Mouse (Mus musculus) hindbrain, embryonic 16.5 days (tissue): ENCODE measurements at regions not wholly inside any gene's neighbourhood (a gene's known extent, or its start where the extent isn't known, plus 50 kb on each side); places are given as distances from the start of the nearest gene placed in this dataset.

Source experiments
- ATAC-seq: fragments of 200-750 bp; cut with Nextera tagmentation; 2 replicates; pipeline ENCODE4 v1.8.0; 2017; ENCODE audit warnings: moderate TSS enrichment, moderate library complexity
- H3K27ac ChIP-seq: fragments of 300-500 bp; sonication (generic); 2 replicates; pipeline ENCODE4 v1.5.1; 2014; ENCODE audit warnings: low read depth, mild to moderate bottlenecking, control low read depth, low read length, moderate library complexity
- H3K27me3 ChIP-seq: fragments of 300-500 bp; sonication (generic); replicated peaks from 2 replicates; pipeline ENCODE4 v1.6.1; 2014; ENCODE audit warnings: low read length; ENCODE audit not compliant: control insufficient read depth, insufficient read depth
- H3K36me3 ChIP-seq: fragments of 300-500 bp; sonication (generic); 2 replicates; pipeline ENCODE4 v1.6.1; 2014; ENCODE audit warnings: mild to moderate bottlenecking, low read length, moderate library complexity, mixed read lengths; ENCODE audit not compliant: control insufficient read depth, insufficient read depth
- H3K4me1 ChIP-seq: fragments of 300-500 bp; sonication (generic); 2 replicates; pipeline ENCODE4 v1.6.1; 2014; ENCODE audit warnings: low read depth, low read length; ENCODE audit not compliant: control insufficient read depth, insufficient read depth
- H3K4me2 ChIP-seq: fragments of 300-500 bp; sonication (generic); 2 replicates; pipeline ENCODE4 v1.6.1; 2014; ENCODE audit warnings: mild to moderate bottlenecking, low read length, control low read depth, moderate library complexity
- H3K4me3 ChIP-seq: fragments of 300-500 bp; sonication (generic); 2 replicates; pipeline ENCODE4 v1.5.1; 2014; ENCODE audit warnings: mild to moderate bottlenecking, low read length, control low read depth, moderate library complexity
- H3K9ac ChIP-seq: fragments of 300-500 bp; sonication (generic); 2 replicates; pipeline ENCODE4 v1.6.1; 2014; ENCODE audit warnings: low read depth, mild to moderate bottlenecking, control low read depth, low read length, moderate library complexity
- H3K9me3 ChIP-seq: fragments of 300-500 bp; sonication (generic); 2 replicates; pipeline ENCODE4 v1.6.1; 2014; ENCODE audit warnings: mild to moderate bottlenecking, low read length, moderate library complexity; ENCODE audit not compliant: control insufficient read depth
- WGBS: fragments of 180-500 bp; shearing (Covaris S2); extraction: QIAGEN DNeasy Blood & Tissue Kit; methylation state at CpG from one replicate; pipeline ENCODE4 v1.1.7; 2014; 5-methylcytosine and 5-hydroxymethylcytosine counted together

- H3K36me3 ChIP-seq = no peaks in the 10 kb centered on the region
- no peak overlapping the region for H3K9ac ChIP-seq
- no peaks in the 10 kb centered on the region for H3K9me3 ChIP-seq
- ATAC-seq = peak; percentile 70
- H3K27ac ChIP-seq = no peak overlapping the region
- peaks cover 2% of the 10 kb centered on the region; the same call in 1 of the 2 replicates for H3K4me1 ChIP-seq
- 47% methylated on average over 14 of the region's 14 CpGs for WGBS
- H3K4me2 ChIP-seq = peak overlapping the region; percentile 31; the same call in 1 of the 2 replicates
- no peaks in the 10 kb centered on the region for H3K27me3 ChIP-seq
- no peak overlapping the region for H3K4me3 ChIP-seq
Measured at GRCm38 (mm10) chr8:66777115-66777877, 80.3 kb downstream of the Npy1r start.

GRCm38 (mm10) chr8:66779622-66780021 lies 80.4 kb upstream of the Naf1 start:
- no peaks in the 10 kb centered on the region for H3K27me3 ChIP-seq
- H3K4me2 ChIP-seq = no peak overlapping the region
- H3K4me1 ChIP-seq = peaks cover 2% of the 10 kb centered on the region; the same call in 1 of the 2 replicates
- no peak for ATAC-seq
- H3K4me3 ChIP-seq = no peak overlapping the region
- no peak overlapping the region for H3K9ac ChIP-seq
- no peak overlapping the region for H3K27ac ChIP-seq
- no peaks in the 10 kb centered on the region for H3K9me3 ChIP-seq
- no peaks in the 10 kb centered on the region for H3K36me3 ChIP-seq
- 84% methylated on average over 1 of the region's 1 CpGs for WGBS

DNA sequence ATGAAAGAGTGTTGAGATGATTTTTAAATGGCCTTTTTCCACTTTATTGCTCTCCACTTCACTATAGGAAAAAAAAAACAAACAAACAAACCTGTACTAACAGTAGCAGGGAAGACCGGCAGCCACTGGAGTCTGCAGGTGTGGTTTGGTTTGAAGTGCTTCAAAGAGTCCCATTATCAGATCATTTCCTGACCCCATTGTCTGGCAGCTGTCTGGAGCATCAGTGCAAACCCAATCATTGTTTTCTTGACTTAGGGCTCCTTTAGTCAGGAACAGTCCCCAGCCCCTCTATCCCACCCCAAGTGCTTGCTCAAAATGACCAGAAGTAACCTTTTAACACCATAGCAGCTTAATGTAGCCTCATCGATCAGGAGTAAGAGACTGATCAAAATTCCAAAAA lies 77.4 kb upstream of the Naf1 start:
- H3K9me3 ChIP-seq = no peaks in the 10 kb centered on the region
- no peaks in the 10 kb centered on the region for H3K36me3 ChIP-seq
- H3K4me1 ChIP-seq = no peaks in the 10 kb centered on the region
- H3K27me3 ChIP-seq = no peaks in the 10 kb centered on the region
- H3K4me2 ChIP-seq = no peak overlapping the region
- no peak overlapping the region for H3K4me3 ChIP-seq
- 81% methylated on average over 2 of the region's 2 CpGs for WGBS
- no peak overlapping the region for H3K9ac ChIP-seq
- no peak for ATAC-seq
- no peak overlapping the region for H3K27ac ChIP-seq

DNA sequence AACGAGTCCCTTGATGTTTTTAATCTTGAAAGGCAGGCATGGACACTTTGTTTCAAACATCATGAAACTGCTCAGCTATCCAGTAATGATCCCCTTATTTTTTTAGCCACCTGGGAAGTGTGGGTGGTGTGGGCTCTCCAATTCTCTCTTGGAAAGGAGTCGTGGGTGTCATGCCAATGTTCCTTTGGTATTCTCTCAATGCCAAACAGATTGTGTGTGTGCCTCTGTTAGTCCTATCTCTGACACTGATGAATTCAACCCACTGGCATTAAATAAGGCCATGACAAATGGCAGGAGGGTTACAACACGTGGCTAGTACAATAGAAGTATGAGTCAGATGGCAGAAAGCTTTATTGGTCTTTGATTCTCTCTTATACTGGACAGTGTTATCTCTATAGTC lies 74.0 kb upstream of the Naf1 start:
- Histone ChIP-seq H3K27me3 (no peaks in the 10 kb centered on the region), H3K9me3 (no peaks in the 10 kb centered on the region), H3K4me3 (no peak overlapping the region), H3K9ac (no peak overlapping the region), H3K27ac (no peak overlapping the region), H3K36me3 (no peaks in the 10 kb centered on the region), H3K4me1 (no peaks in the 10 kb centered on the region), H3K4me2 (no peak overlapping the region)
- ATAC-seq = no peak
- 59% methylated on average over 3 of the region's 3 CpGs for whole genome bisulfite sequencing
